Mouse (Mus musculus) hindbrain, embryonic 16.5 days (tissue): ENCODE results near the gene Zdhhc16. TPM values are rescaled to one million over a fixed set of nuclear protein-coding genes. Genes with fewer than 3 reads are reported as not detected.

Experiments
- ATAC-seq: fragments of 200-750 bp; cut with Nextera tagmentation; 2 replicates; pipeline ENCODE4 v1.8.0; 2017; ENCODE audit warnings: moderate TSS enrichment, moderate library complexity
- H3K27ac ChIP-seq: fragments of 300-500 bp; sonication (generic); 2 replicates; pipeline ENCODE4 v1.5.1; 2014; ENCODE audit warnings: low read depth, mild to moderate bottlenecking, control low read depth, low read length, moderate library complexity
- H3K27me3 ChIP-seq: fragments of 300-500 bp; sonication (generic); replicated peaks from 2 replicates; pipeline ENCODE4 v1.6.1; 2014; ENCODE audit warnings: low read length; ENCODE audit not compliant: control insufficient read depth, insufficient read depth
- H3K36me3 ChIP-seq: fragments of 300-500 bp; sonication (generic); 2 replicates; pipeline ENCODE4 v1.6.1; 2014; ENCODE audit warnings: mild to moderate bottlenecking, low read length, moderate library complexity, mixed read lengths; ENCODE audit not compliant: control insufficient read depth, insufficient read depth
- H3K4me1 ChIP-seq: fragments of 300-500 bp; sonication (generic); 2 replicates; pipeline ENCODE4 v1.6.1; 2014; ENCODE audit warnings: low read depth, low read length; ENCODE audit not compliant: control insufficient read depth, insufficient read depth
- H3K4me2 ChIP-seq: fragments of 300-500 bp; sonication (generic); 2 replicates; pipeline ENCODE4 v1.6.1; 2014; ENCODE audit warnings: mild to moderate bottlenecking, low read length, control low read depth, moderate library complexity
- H3K4me3 ChIP-seq: fragments of 300-500 bp; sonication (generic); 2 replicates; pipeline ENCODE4 v1.5.1; 2014; ENCODE audit warnings: mild to moderate bottlenecking, low read length, control low read depth, moderate library complexity
- H3K9ac ChIP-seq: fragments of 300-500 bp; sonication (generic); 2 replicates; pipeline ENCODE4 v1.6.1; 2014; ENCODE audit warnings: low read depth, mild to moderate bottlenecking, control low read depth, low read length, moderate library complexity
- H3K9me3 ChIP-seq: fragments of 300-500 bp; sonication (generic); 2 replicates; pipeline ENCODE4 v1.6.1; 2014; ENCODE audit warnings: mild to moderate bottlenecking, low read length, moderate library complexity; ENCODE audit not compliant: control insufficient read depth
- WGBS: fragments of 180-500 bp; shearing (Covaris S2); extraction: QIAGEN DNeasy Blood & Tissue Kit; methylation state at CpG from one replicate; pipeline ENCODE4 v1.1.7; 2014; 5-methylcytosine and 5-hydroxymethylcytosine counted together
- polyA plus RNA-seq: library from polyadenylated mRNA; unstranded; fragments of >200 nt; fragmentation: Nextera tagmentation; extraction: Ambion mirVana; gene quantifications from 2 replicates; pipeline ENCODE4 v1.2.1, GENCODE M21; 2015

The Zdhhc16 gene
- polyA plus RNA-seq = 91.3 and 91.4 TPM in 2 replicates

GRCm38 (mm10) chr19:41933179-41934086, at the start of gene Zdhhc16, which contains the start of gene Exosc1:
Gene Zdhhc16, plus strand, starts transcription at chr19:41933480.
Gene Exosc1, minus strand, starts transcription at chr19:41933423.
- WGBS = under 1% methylated on average over 47 of the region's 47 CpGs
- no peaks in the 10 kb centered on the region for H3K27me3 ChIP-seq
- ATAC-seq = peak; percentile 100
- H3K4me3 ChIP-seq = peak within 1 kb of the TSS; percentile 72
- peaks cover 18% of the 10 kb centered on the region for H3K4me1 ChIP-seq
- peak within 1 kb of the TSS; percentile 81 for H3K9ac ChIP-seq
- no peaks in the 10 kb centered on the region for H3K9me3 ChIP-seq
- peak within 1 kb of the TSS; percentile 63 for H3K27ac ChIP-seq
- H3K4me2 ChIP-seq = peak within 1 kb of the TSS; percentile 80
- peaks cover 14% of the 10 kb centered on the region for H3K36me3 ChIP-seq

DNA sequence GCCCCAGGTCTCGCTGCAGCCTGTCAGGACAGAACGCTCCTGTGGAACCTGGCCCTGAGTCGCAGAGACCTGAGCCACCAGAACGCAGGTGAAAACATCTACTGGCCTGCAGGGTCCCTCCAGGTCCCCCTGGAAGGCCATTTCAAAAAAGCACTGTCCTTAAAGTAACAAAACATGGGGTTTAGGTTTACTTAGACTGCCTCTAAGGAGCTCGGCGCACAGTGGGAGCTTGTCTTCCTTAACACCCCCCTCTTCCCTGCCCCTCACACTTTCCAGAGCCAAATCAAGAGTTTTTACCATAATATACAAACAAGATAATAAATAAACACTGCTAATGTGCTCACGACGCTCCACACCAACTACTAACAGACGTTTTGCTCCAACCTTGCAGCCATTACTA, 49.4 kb upstream of the Zdhhc16 start:
- no peak for ATAC-seq

DNA sequence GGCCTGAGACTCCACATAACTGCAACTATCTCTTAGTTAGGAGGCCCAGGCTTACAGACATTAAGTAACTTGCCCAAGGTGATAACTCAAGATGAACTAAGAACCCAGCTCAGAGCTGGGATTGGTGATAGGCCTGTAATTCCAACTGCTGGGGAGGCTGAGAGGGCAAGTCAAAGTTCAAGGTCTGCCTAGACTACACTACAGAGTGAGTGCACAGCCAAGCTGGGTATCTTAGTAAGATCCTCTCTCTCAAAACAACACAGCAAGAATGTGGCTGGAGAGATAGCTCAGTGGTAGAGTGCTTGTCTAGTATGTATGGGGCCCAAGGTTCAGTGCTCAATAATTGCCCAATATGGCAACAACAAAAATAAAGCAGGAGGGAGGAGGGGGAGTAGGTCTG, 45.1 kb upstream of the Zdhhc16 start:
- Histone ChIP-seq H3K27ac (no peak overlapping the region), H3K36me3 (peaks cover 36% of the 10 kb centered on the region), H3K4me1 (no peaks in the 10 kb centered on the region), H3K9ac (no peak overlapping the region), H3K27me3 (no peaks in the 10 kb centered on the region), H3K4me2 (no peak overlapping the region), H3K9me3 (no peaks in the 10 kb centered on the region), H3K4me3 (no peak overlapping the region)
- ATAC-seq = no peak

More for the DNA sequence above, 49.4 kb upstream of the Zdhhc16 start:
- H3K4me2 ChIP-seq = no peak overlapping the region
- H3K27ac ChIP-seq = no peak overlapping the region
- no peaks in the 10 kb centered on the region for H3K27me3 ChIP-seq
- H3K36me3 ChIP-seq = peaks cover 46% of the 10 kb centered on the region
- H3K4me3 ChIP-seq = no peak overlapping the region
- WGBS = 97% methylated on average over 9 of the region's 9 CpGs
- no peaks in the 10 kb centered on the region for H3K9me3 ChIP-seq
- H3K4me1 ChIP-seq = no peaks in the 10 kb centered on the region
- H3K9ac ChIP-seq = no peak overlapping the region

- Histone ChIP-seq H3K36me3 (peaks cover 2% of the 10 kb centered on the region; the same call in 1 of the 2 replicates), H3K9ac (peak overlapping the region; percentile 72; the same call in 1 of the 2 replicates), H3K4me1 (peaks cover 15% of the 10 kb centered on the region), H3K9me3 (no peaks in the 10 kb centered on the region), H3K27ac (no peak overlapping the region), H3K4me3 (peak overlapping the region; percentile 86), H3K27me3 (no peaks in the 10 kb centered on the region), H3K4me2 (peak overlapping the region; percentile 89)
- WGBS = 51% methylated on average over 7 of the region's 7 CpGs
- no peak for ATAC-seq
Measured at GRCm38 (mm10) chr19:41894959-41895358, 38.3 kb upstream of the Zdhhc16 start.

DNA sequence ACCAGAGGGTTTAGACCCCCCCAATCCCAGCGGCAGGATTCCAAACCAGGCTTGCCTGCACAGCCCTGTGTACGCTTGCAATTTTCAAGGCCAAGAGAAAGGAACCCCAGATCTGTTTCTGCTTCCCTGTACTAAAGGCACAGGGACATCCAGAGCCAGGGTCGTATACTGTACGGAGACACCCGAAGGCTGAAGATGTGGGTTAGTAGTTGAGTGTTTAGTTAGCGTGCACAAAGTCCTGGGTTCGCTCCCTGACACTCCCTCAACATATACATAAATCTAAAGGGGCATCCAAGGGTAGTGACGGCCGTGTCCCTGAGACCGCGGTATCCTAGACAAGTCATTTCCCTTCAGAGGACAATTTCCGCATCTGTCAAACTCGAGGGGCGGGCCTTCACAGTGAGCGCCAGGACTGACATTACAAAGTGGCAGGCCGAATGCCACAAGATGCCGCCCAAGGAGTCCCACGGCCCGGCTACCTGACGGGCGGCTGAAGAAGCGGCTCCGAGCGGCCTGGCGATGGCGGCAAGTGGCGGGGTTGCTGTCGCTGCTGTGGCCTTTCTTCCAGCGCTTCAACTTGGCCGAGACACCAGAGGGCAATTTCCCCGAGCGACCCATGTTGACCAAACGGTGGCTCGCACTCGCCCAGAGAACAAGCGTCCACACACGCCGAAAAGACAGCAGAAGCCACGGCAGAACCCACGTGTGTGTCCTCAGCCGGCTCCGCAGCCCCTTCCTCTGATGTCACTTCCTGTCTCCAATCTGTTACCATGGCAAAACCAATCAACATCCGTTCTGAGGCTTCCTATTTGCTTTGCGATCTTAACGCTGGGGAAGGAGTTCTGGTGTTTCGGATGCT, 37.6 kb upstream of the Zdhhc16 start, which contains the start of gene Rrp12:
Gene Rrp12, minus strand, starts transcription at position 714 of the 859 bp plus-strand sequence.
- Histone ChIP-seq H3K36me3 (no peaks in the 10 kb centered on the region), H3K27ac (peak within 1 kb of the TSS; percentile 29), H3K27me3 (no peaks in the 10 kb centered on the region), H3K9me3 (no peaks in the 10 kb centered on the region), H3K4me1 (peaks cover 15% of the 10 kb centered on the region), H3K9ac (peak within 1 kb of the TSS; percentile 72), H3K4me2 (peak within 1 kb of the TSS; percentile 89), H3K4me3 (peak within 1 kb of the TSS; percentile 86)
- ATAC-seq = peak; percentile 97
- under 1% methylated on average over 46 of the region's 46 CpGs for WGBS

- no peaks in the 10 kb centered on the region for H3K27me3 ChIP-seq
- peak overlapping the region; percentile 86 for H3K4me3 ChIP-seq
- peaks cover 15% of the 10 kb centered on the region for H3K4me1 ChIP-seq
- WGBS = 18% methylated on average over 18 of the region's 18 CpGs
- H3K27ac ChIP-seq = no peak overlapping the region; the same call in 1 of the 2 replicates
- H3K9me3 ChIP-seq = no peaks in the 10 kb centered on the region
- peak overlapping the region; percentile 50 for H3K9ac ChIP-seq
- ATAC-seq = peak; percentile 63
- no peaks in the 10 kb centered on the region for H3K36me3 ChIP-seq
- peak overlapping the region; percentile 89 for H3K4me2 ChIP-seq
Measured at GRCm38 (mm10) chr19:41896319-41896711, 37.0 kb upstream of the Zdhhc16 start.

DNA sequence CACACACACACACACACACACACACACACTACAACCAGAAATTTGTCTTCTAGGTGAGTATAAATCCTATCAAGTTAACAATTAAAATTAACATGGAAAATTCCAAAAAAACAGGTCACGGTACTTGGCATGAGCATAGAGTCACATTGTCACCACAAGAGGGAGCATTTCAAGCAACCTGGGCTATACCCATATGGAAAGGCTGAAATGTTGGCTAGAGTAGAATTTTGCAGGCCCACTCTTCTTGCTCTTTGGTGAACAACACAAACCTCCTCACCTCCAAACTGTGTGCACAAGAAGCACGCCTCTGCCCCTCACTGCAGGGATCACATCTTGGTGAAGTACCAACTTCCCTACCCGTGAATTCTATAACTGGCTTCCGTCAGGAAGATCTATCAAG, 34.4 kb upstream of the Zdhhc16 start:
- WGBS = 48% methylated on average over 4 of the region's 4 CpGs
- no peak overlapping the region for H3K4me3 ChIP-seq
- ATAC-seq = no peak
- H3K4me2 ChIP-seq = no peak overlapping the region
- H3K4me1 ChIP-seq = peaks cover 15% of the 10 kb centered on the region
- no peak overlapping the region for H3K27ac ChIP-seq
- H3K27me3 ChIP-seq = no peaks in the 10 kb centered on the region
- H3K9me3 ChIP-seq = no peaks in the 10 kb centered on the region
- H3K9ac ChIP-seq = no peak overlapping the region
- H3K36me3 ChIP-seq = no peaks in the 10 kb centered on the region

- WGBS = 91% methylated on average over 8 of the region's 8 CpGs
Measured at GRCm38 (mm10) chr19:41900495-41901090, 32.7 kb upstream of the Zdhhc16 start.

More at GRCm38 (mm10) chr19:41900495-41901090, 32.7 kb upstream of the Zdhhc16 start:
- H3K36me3 ChIP-seq = no peaks in the 10 kb centered on the region
- H3K9me3 ChIP-seq = no peaks in the 10 kb centered on the region
- no peak overlapping the region for H3K4me2 ChIP-seq
- no peak overlapping the region for H3K27ac ChIP-seq
- no peak overlapping the region for H3K9ac ChIP-seq
- no peak overlapping the region for H3K4me3 ChIP-seq
- ATAC-seq = no peak
- H3K27me3 ChIP-seq = no peaks in the 10 kb centered on the region
- H3K4me1 ChIP-seq = peaks cover 4% of the 10 kb centered on the region; the same call in 1 of the 2 replicates
